Mouse (Mus musculus) MEL (cell line): ENCODE measurements around the gene Vps37b. TPM values are rescaled to one million over a fixed set of nuclear protein-coding genes. Genes with fewer than 3 reads are reported as not detected.

Experiments used
- DNase-seq: peaks from one replicate; pipeline ENCODE4 v3.0.0; 2011; ENCODE audit warnings: low read depth, low spot score
- H3K27ac ChIP-seq: 2 replicates; pipeline ENCODE4 v1.5.1; 2012; ENCODE audit warnings: low read depth, mild to moderate bottlenecking, control low read depth, low read length, moderate library complexity; ENCODE audit not compliant: control insufficient read depth
- H3K27me3 ChIP-seq, 2 experiments: fragments of 150-350 bp in 1 of 2; sonication (generic) in 1 of 2; 2 replicates each; pipeline ENCODE4 v1.6.1; 2012; ENCODE audit warnings: low read length in 2 of 2, mild to moderate bottlenecking in 2 of 2, improper control_type of control experiment in 1 of 2, moderate library complexity in 1 of 2; ENCODE audit not compliant: insufficient read depth in 2 of 2, control insufficient read depth in 1 of 2
- H3K36me3 ChIP-seq, 2 experiments: 2 replicates each; pipeline ENCODE4 v1.6.1; 2012 to 2014; ENCODE audit warnings: low read length in 2 of 2, improper control_type of control experiment in 1 of 2, inconsistent platforms in 1 of 2, mild to moderate bottlenecking in 1 of 2; ENCODE audit not compliant: insufficient read depth in 2 of 2, control insufficient read depth in 1 of 2
- H3K4me1 ChIP-seq, 2 experiments: fragments of 150-350 bp in 1 of 2; sonication (generic) in 1 of 2; 2 replicates each; pipeline ENCODE4 v1.6.1; 2012; ENCODE audit warnings: low read length in 2 of 2, improper control_type of control experiment in 1 of 2, mild to moderate bottlenecking in 1 of 2; ENCODE audit not compliant: insufficient read depth in 2 of 2, control insufficient read depth in 1 of 2
- H3K4me3 ChIP-seq, 2 experiments: fragments of 150-350 bp in 1 of 2; sonication (generic) in 1 of 2; 2 replicates each; pipeline ENCODE4 v1.5.1; 2012; ENCODE audit warnings: low read depth in 2 of 2, low read length in 2 of 2, mild to moderate bottlenecking in 2 of 2, moderate library complexity in 2 of 2, control low read depth in 1 of 2, improper control_type of control experiment in 1 of 2; ENCODE audit not compliant: control insufficient read depth in 1 of 2, insufficient read depth in 1 of 2
- H3K79me2 ChIP-seq: 2 replicates; pipeline ENCODE4 v1.6.1; 2012; ENCODE audit warnings: mild to moderate bottlenecking, low read length, moderate library complexity; ENCODE audit not compliant: control insufficient read depth, poor library complexity, insufficient read depth
- H3K9ac ChIP-seq: 2 replicates; pipeline ENCODE4 v1.6.1; 2012; ENCODE audit warnings: low read depth, mild to moderate bottlenecking, control low read depth, low read length, moderate library complexity; ENCODE audit not compliant: control insufficient read depth, poor library complexity, severe bottlenecking
- H3K9me3 ChIP-seq: fragments of 150-350 bp; sonication (generic); replicated peaks from 2 replicates; pipeline ENCODE4 v1.6.1; 2012; ENCODE audit warnings: mild to moderate bottlenecking, low read length, improper control_type of control experiment, moderate library complexity; ENCODE audit not compliant: insufficient read depth
- CHD1 ChIP-seq: IDR thresholded peaks from 2 replicates; pipeline ENCODE4 v1.6.1; 2012; ENCODE audit warnings: low read depth, mild to moderate bottlenecking, inconsistent platforms, low read length, improper control_type of control experiment
- CHD2 ChIP-seq: IDR thresholded peaks from 2 replicates; pipeline ENCODE4 v1.6.1; 2011; ENCODE audit warnings: low read length, improper control_type of control experiment
- CTCF ChIP-seq, 3 experiments: IDR thresholded peaks in 2 of 3; conservative IDR thresholded peaks in 1 of 3; 2 replicates each; pipeline ENCODE4 v1.5.1; 2011 to 2012; ENCODE audit warnings: low read length in 3 of 3, low read depth in 2 of 3, mild to moderate bottlenecking in 2 of 3, improper control_type of control experiment in 1 of 3, inconsistent platforms in 1 of 3, mixed read lengths in 1 of 3, moderate library complexity in 1 of 3; ENCODE audit not compliant: control insufficient read depth in 1 of 3, insufficient read depth in 1 of 3, poor library complexity in 1 of 3, severe bottlenecking in 1 of 3
- E2F4 ChIP-seq: IDR thresholded peaks from 2 replicates; pipeline ENCODE4 v1.6.1; 2011; ENCODE audit warnings: low read depth, low read length, improper control_type of control experiment, borderline replicate concordance
- EP300 ChIP-seq, 2 experiments: IDR thresholded peaks; 2 replicates each; pipeline ENCODE4 v1.6.1; 2011; ENCODE audit warnings: improper control_type of control experiment in 2 of 2, low read length in 2 of 2, low read depth in 1 of 2, mild to moderate bottlenecking in 1 of 2
- ETS1 ChIP-seq: IDR thresholded peaks from 2 replicates; pipeline ENCODE4 v1.6.1; 2012; ENCODE audit warnings: low read depth, mild to moderate bottlenecking, inconsistent platforms, low read length, improper control_type of control experiment, moderate library complexity
- GABPA ChIP-seq: IDR thresholded peaks from 2 replicates; pipeline ENCODE4 v1.6.1; 2012; ENCODE audit warnings: low read depth, mild to moderate bottlenecking, inconsistent platforms, low read length, improper control_type of control experiment, moderate library complexity
- GATA1 ChIP-seq: IDR thresholded peaks from 2 replicates; pipeline ENCODE4 v1.6.1; 2011; ENCODE audit warnings: low read depth, low read length, improper control_type of control experiment
- HCFC1 ChIP-seq: IDR thresholded peaks from 2 replicates; pipeline ENCODE4 v1.6.1; 2012; ENCODE audit warnings: low read depth, mild to moderate bottlenecking, inconsistent platforms, low read length, improper control_type of control experiment, moderate library complexity
- JUND ChIP-seq: IDR thresholded peaks from 2 replicates; pipeline ENCODE4 v1.6.1; 2011; ENCODE audit warnings: low read depth, mild to moderate bottlenecking, improper control_type of control experiment, low read length
- KAT2A ChIP-seq: conservative IDR thresholded peaks from 2 replicates; pipeline ENCODE4 v1.6.1; 2012; ENCODE audit warnings: low read depth, low read length, improper control_type of control experiment, inconsistent platforms
- MAFK ChIP-seq: IDR thresholded peaks from 2 replicates; pipeline ENCODE4 v1.6.1; 2011; ENCODE audit warnings: low read depth, mild to moderate bottlenecking, low read length, improper control_type of control experiment, borderline replicate concordance
- MAX ChIP-seq: IDR thresholded peaks from 2 replicates; pipeline ENCODE4 v1.6.1; 2011; ENCODE audit warnings: low read length, improper control_type of control experiment
- MAZ ChIP-seq: IDR thresholded peaks from 2 replicates; pipeline ENCODE4 v1.6.1; 2012; ENCODE audit warnings: low read depth, mild to moderate bottlenecking, inconsistent platforms, low read length, improper control_type of control experiment
- MEF2A ChIP-seq: IDR thresholded peaks from 2 replicates; pipeline ENCODE4 v1.6.1; 2014; ENCODE audit warnings: low read depth, mild to moderate bottlenecking, inconsistent platforms, low read length, improper control_type of control experiment; ENCODE audit not compliant: poor library complexity, insufficient replicate concordance, severe bottlenecking; ENCODE audit errors: extremely low read depth
- MXI1 ChIP-seq: IDR thresholded peaks from 2 replicates; pipeline ENCODE4 v1.6.1; 2011; ENCODE audit warnings: mild to moderate bottlenecking, low read depth, low read length, improper control_type of control experiment
- MYC ChIP-seq: IDR thresholded peaks from 2 replicates; pipeline ENCODE4 v1.6.1; 2011; ENCODE audit warnings: low read depth, mild to moderate bottlenecking, low read length, improper control_type of control experiment, moderate library complexity
- NELFE ChIP-seq: IDR thresholded peaks from 2 replicates; pipeline ENCODE4 v1.6.1; 2011; ENCODE audit warnings: low read depth, low read length, improper control_type of control experiment
- NRF1 ChIP-seq: IDR thresholded peaks from 2 replicates; pipeline ENCODE4 v1.6.1; 2014; ENCODE audit warnings: low read depth, mild to moderate bottlenecking, inconsistent platforms, low read length, improper control_type of control experiment, moderate library complexity; ENCODE audit not compliant: poor library complexity, insufficient read depth, severe bottlenecking
- POLR2A ChIP-seq, 2 experiments: IDR thresholded peaks; 2 replicates each; pipeline ENCODE4 v1.6.1; 2011 to 2012; ENCODE audit warnings: low read length in 2 of 2, mild to moderate bottlenecking in 2 of 2, control low read depth in 1 of 2, improper control_type of control experiment in 1 of 2, low read depth in 1 of 2, moderate library complexity in 1 of 2; ENCODE audit not compliant: control insufficient read depth in 1 of 2, insufficient read depth in 1 of 2, poor library complexity in 1 of 2
- POLR2AphosphoS5 ChIP-seq: IDR thresholded peaks from 2 replicates; pipeline ENCODE4 v1.6.1; 2012; ENCODE audit warnings: low read depth, borderline replicate concordance, mild to moderate bottlenecking, inconsistent platforms, low read length, moderate library complexity, mixed read lengths
- RAD21 ChIP-seq: IDR thresholded peaks from 2 replicates; pipeline ENCODE4 v1.6.1; 2011; ENCODE audit warnings: mild to moderate bottlenecking, low read depth, low read length, improper control_type of control experiment
- RCOR1 ChIP-seq: IDR thresholded peaks from 2 replicates; pipeline ENCODE4 v1.6.1; 2012; ENCODE audit warnings: low read depth, mild to moderate bottlenecking, inconsistent platforms, low read length, improper control_type of control experiment
- SIN3A ChIP-seq: IDR thresholded peaks from 2 replicates; pipeline ENCODE4 v1.6.1; 2012; ENCODE audit warnings: low read length, improper control_type of control experiment, inconsistent platforms
- SMC3 ChIP-seq: IDR thresholded peaks from 2 replicates; pipeline ENCODE4 v1.6.1; 2011; ENCODE audit warnings: low read depth, low read length, improper control_type of control experiment
- TAL1 ChIP-seq: IDR thresholded peaks from 2 replicates; pipeline ENCODE4 v1.6.1; 2012; ENCODE audit warnings: mild to moderate bottlenecking, inconsistent platforms, low read length, moderate library complexity, mixed read lengths
- TBP ChIP-seq: IDR thresholded peaks from 2 replicates; pipeline ENCODE4 v1.8.0; 2011; ENCODE audit warnings: low read depth, low read length, improper control_type of control experiment
- TCF12 ChIP-seq: IDR thresholded peaks from 2 replicates; pipeline ENCODE4 v1.6.1; 2014; ENCODE audit warnings: low read depth, mild to moderate bottlenecking, inconsistent platforms, low read length, improper control_type of control experiment, moderate library complexity
- UBTF ChIP-seq: IDR thresholded peaks from 2 replicates; pipeline ENCODE4 v1.6.1; 2012; ENCODE audit warnings: low read depth, mild to moderate bottlenecking, inconsistent platforms, low read length, improper control_type of control experiment, moderate library complexity, borderline replicate concordance; ENCODE audit not compliant: insufficient read depth
- USF1 ChIP-seq: IDR thresholded peaks from 2 replicates; pipeline ENCODE4 v1.6.1; 2014; ENCODE audit warnings: low read depth, mild to moderate bottlenecking, inconsistent platforms, low read length, improper control_type of control experiment, moderate library complexity
- USF2 ChIP-seq, 2 experiments: IDR thresholded peaks; 2 replicates each; pipeline ENCODE4 v1.6.1; 2011 to 2012; ENCODE audit warnings: improper control_type of control experiment in 2 of 2, low read length in 2 of 2, borderline replicate concordance in 1 of 2, inconsistent platforms in 1 of 2, low read depth in 1 of 2, mild to moderate bottlenecking in 1 of 2; ENCODE audit not compliant: insufficient read depth in 1 of 2
- ZKSCAN1 ChIP-seq: IDR thresholded peaks from 2 replicates; pipeline ENCODE4 v1.6.1; 2012; ENCODE audit warnings: low read depth, mild to moderate bottlenecking, inconsistent platforms, low read length, improper control_type of control experiment, moderate library complexity
- ZMIZ1 ChIP-seq: IDR thresholded peaks from 2 replicates; pipeline ENCODE4 v1.6.1; 2012; ENCODE audit warnings: low read depth, mild to moderate bottlenecking, inconsistent platforms, low read length, improper control_type of control experiment, moderate library complexity
- ZNF384 ChIP-seq: IDR thresholded peaks from 2 replicates; pipeline ENCODE4 v1.6.1; 2012; ENCODE audit warnings: low read depth, mild to moderate bottlenecking, inconsistent platforms, low read length, improper control_type of control experiment
- polyA plus RNA-seq, 2 experiments: library from polyadenylated mRNA; stranded (reverse) in 1 of 2; unstranded in 1 of 2; fragments of >175 nt in 1 of 2; fragments of >200 nt in 1 of 2; gene quantifications; 2 replicates each; pipeline versions ENCODE4 v1.2.1 to v1.2.4; 2012; ENCODE audit warnings: low replicate concordance in 2 of 2, low read depth in 1 of 2; ENCODE audit not compliant: insufficient read length in 2 of 2, insufficient read depth in 1 of 2, missing spikeins in 1 of 2
- total RNA-seq: library from RNA; depleted of rRNA; stranded (reverse); fragments of 300-350 nt; gene quantifications from 2 replicates; pipeline ENCODE4 v1.2.3, GENCODE M21; 2012

Gene Vps37b
- total and polyA plus RNA-seq, 3 experiments: 28.6 to 66.0 TPM; not detected in 1

GRCm38 (mm10) chr5:124022365-124022764, 9.7 kb downstream of the Vps37b start (continued):
- TF ChIP-seq GABPA (no peak), CTCF (IDR thresholded peaks at IDR 0.05 in 2 of 3, conservative IDR thresholded peaks at IDR 0.05 in 1 of 3; ENCODE audit: control insufficient read depth in 1 of 3, insufficient read depth in 1 of 3, low read depth in 2 of 3, low read length in 3 of 3, poor library complexity in 1 of 3, severe bottlenecking in 1 of 3) (no peak), MYC (peak; percentile 78; the same call in 1 of the 2 replicates), NRF1 (no peak), MAX (no peak; the same call in 1 of the 2 replicates), ZKSCAN1 (no peak), ZNF384 (peak; percentile 84), CHD2 (peak; percentile 17; the same call in 1 of the 2 replicates), MEF2A (no peak), HCFC1 (peak; percentile 52; the same call in 1 of the 2 replicates), CHD1 (no peak)

DNA sequence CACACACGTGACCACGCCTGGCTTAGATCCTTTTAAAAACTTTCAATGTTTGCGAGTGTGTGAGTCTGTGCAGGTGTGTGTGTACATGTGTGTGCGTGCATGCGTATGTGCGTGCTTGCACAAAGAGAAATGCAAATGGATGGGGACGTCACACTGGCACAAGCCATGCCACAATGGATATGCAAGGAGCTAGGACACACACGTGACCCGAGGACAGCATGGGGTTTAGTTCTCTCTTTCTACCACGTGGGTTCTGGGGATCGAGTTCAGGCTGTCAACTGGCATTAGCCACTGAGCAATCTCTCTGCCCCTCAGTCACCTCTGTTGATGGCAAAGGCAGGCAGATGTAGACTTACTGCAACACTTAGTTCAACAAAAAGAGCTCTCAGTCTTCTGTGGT, 10.4 kb downstream of the Vps37b start:
- peak overlapping the region; percentile 73 for H3K9ac ChIP-seq
- DNase-seq: peak; percentile 55
- H3K27ac ChIP-seq: peak overlapping the region; percentile 94
- no peaks in the 10 kb centered on the region for H3K9me3 ChIP-seq
- H3K27me3 ChIP-seq: no peaks in the 10 kb centered on the region
- H3K4me1 ChIP-seq: peaks cover 31 to 71% of the 10 kb centered on the region in 2 experiments
- peaks cover 3 to 69% of the 10 kb centered on the region in 2 experiments for H3K36me3 ChIP-seq
- H3K4me3 ChIP-seq: peak overlapping the region; percentile 18 to 35; a peak in 3 of 4 replicates
- H3K79me2 ChIP-seq: peaks cover 88% of the 10 kb centered on the region
- TF ChIP-seq ETS1 (no peak), USF2 (IDR thresholded peaks at IDR 0.05; ENCODE audit: borderline replicate concordance in 1 of 2, insufficient read depth in 1 of 2, low read depth in 1 of 2, low read length in 2 of 2) (no peak), POLR2AphosphoS5 (no peak), SMC3 (no peak), ZMIZ1 (no peak), GABPA (no peak), UBTF (no peak), NELFE (no peak), EP300 (IDR thresholded peaks at IDR 0.05; ENCODE audit: low read depth in 1 of 2, low read length in 2 of 2) (no peak), JUND (no peak), TBP (no peak), USF1 (peak; percentile 79), SIN3A (peak; percentile 45; the same call in 1 of the 2 replicates), CHD2 (no peak), CTCF (IDR thresholded peaks at IDR 0.05 in 2 of 3, conservative IDR thresholded peaks at IDR 0.05 in 1 of 3; ENCODE audit: control insufficient read depth in 1 of 3, insufficient read depth in 1 of 3, low read depth in 2 of 3, low read length in 3 of 3, poor library complexity in 1 of 3, severe bottlenecking in 1 of 3) (no peak), NRF1 (no peak), RAD21 (no peak), MYC (peak; percentile 66; the same call in 1 of the 2 replicates), E2F4 (no peak), GATA1 (no peak), KAT2A (no peak), TAL1 (no peak), MXI1 (peak; percentile 85), ZNF384 (no peak), MAZ (no peak), MAFK (no peak), POLR2A (IDR thresholded peaks at IDR 0.05; ENCODE audit: control insufficient read depth in 1 of 2, insufficient read depth in 1 of 2, low read depth in 1 of 2, low read length in 2 of 2, poor library complexity in 1 of 2) (no peak), MAX (peak; percentile 92), TCF12 (no peak), RCOR1 (no peak), ZKSCAN1 (no peak)
